Mouse (Mus musculus): ENCODE results near the gene Med20.
A peak's percentile ranks its signal among the peaks of the same experiment; 100 is the strongest.
"Not testable (repeated sequence)": the region's sequence is repeated elsewhere in the genome, so short reads cannot be mapped to it uniquely, and the experiment has no call there.

Gene Med20

DNA sequence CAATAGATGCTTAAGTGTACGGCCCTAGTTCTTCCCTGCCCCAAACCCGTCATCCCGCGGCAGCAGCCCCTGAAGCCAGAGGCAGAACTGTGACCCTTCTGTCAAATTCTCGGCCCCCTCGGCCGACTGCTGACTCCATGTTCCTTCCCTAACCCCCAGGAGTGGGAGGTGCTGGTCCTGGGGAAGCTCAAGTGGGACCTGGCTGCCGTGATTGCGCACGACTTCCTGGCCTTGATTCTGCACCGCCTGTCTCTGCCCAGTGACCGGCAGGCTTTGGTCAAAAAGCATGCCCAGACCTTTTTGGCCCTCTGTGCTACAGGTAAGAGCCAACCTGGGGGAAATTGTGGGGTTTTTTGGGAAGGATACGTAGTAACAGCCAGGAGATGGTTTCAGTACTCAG is 14.1 kb upstream of the Med20 start:
- no peak for DNase-seq

DNA sequence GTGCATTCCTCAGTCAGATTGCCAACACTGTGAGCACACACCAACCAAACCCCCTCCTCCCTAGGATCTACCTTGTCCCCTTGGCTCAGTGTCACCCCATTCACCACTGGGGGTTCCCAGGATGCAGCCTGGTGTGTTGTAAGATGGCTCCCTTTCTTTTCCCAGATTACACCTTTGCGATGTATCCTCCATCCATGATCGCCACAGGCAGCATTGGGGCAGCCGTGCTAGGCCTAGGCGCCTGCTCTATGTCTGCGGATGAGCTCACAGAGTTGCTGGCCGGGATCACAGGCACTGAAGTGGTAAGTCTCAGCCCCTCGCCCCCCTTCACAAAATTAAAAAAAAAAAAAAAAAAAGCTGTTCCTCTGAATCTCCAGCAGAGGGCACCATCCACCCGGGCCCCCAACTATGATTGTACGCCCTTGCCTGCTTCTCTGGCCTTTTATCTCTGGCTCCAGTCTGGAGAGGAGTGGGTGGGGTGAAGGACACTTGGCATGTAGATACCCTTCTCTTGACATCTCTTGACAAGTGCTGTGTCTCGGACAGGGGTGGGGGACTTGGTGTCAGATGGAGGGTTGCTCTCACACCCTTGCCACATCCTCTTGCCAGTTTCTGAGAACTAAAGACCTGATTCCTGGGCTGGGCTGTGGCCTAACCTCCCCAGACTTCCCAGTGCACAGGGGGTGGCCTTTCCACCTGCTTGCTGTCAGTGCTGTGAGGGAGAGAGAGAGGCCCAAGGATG is 13.4 kb upstream of the Med20 start:
- peak; percentile 87 for DNase-seq

DNA sequence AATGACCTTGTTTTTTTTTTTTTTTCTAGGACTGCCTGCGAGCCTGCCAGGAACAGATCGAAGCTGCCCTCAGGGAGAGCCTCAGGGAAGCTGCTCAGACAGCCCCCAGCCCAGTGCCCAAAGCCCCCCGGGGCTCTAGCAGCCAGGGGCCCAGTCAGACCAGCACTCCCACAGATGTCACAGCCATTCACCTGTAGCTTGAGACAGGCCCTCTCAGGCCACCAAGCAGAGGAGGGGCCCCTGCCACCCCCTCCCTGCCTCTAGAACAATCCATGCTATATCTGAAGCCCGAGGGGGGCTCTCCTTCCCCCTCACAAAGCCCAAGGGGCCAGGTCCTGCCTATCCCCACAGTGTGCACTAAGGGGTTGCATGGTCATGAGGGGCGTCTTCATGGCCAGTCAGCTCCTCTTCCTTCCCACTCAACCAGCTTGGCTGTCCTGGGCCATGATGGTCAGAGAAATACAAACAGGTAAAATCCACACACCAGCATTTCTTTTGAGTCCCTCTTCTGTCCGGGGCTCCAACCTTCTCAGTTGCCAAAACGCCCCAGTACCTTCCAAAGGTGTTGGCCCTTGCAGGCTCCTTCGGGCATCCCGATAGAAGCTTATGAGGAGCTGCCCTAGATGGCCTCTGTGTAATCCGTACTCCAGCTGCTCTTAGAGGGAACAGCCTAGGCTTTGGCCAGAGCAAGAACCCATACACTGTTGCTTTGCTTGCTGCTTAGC is 12.6 kb upstream of the Med20 start:
- peak; percentile 14 for DNase-seq

DNA sequence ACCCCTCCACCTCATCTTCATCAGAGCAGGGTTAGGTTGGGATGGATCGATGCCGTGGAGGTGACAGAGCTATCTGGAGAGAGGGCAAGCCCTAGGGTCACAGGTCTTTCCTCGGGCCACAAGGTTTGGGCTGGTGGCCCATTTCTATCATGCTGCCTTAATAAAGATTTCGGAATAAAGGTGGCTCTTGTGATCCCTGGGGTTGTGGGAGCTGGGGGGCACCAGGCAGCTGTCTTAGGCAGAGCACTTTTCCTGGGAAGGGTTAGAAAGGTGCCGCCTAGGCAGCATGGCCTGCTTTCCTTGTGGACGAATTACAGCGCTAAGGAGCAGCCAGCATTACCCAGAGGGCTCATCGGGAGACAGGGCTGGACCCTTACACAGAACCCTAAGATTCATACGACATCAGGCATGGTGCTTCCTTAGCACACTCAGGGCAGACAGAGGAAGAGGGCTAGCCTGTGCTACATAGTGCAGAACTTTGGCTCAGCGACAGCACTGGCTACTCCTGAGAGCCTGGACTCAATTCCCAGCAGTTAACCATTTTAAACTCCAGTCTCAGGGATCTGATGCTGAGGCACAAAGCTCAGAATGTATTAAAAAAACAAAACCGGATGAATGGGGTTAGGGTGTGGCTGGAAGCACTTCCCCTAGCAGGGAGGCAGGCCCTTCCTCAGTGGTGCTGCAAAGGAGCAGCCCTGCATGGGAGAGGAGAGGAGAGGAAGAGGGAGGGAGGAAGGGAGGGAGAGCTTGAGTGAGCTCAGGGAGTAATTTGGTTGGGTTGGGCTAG is 11.7 kb upstream of the Med20 start:
- DNase-seq: no peak

DNA sequence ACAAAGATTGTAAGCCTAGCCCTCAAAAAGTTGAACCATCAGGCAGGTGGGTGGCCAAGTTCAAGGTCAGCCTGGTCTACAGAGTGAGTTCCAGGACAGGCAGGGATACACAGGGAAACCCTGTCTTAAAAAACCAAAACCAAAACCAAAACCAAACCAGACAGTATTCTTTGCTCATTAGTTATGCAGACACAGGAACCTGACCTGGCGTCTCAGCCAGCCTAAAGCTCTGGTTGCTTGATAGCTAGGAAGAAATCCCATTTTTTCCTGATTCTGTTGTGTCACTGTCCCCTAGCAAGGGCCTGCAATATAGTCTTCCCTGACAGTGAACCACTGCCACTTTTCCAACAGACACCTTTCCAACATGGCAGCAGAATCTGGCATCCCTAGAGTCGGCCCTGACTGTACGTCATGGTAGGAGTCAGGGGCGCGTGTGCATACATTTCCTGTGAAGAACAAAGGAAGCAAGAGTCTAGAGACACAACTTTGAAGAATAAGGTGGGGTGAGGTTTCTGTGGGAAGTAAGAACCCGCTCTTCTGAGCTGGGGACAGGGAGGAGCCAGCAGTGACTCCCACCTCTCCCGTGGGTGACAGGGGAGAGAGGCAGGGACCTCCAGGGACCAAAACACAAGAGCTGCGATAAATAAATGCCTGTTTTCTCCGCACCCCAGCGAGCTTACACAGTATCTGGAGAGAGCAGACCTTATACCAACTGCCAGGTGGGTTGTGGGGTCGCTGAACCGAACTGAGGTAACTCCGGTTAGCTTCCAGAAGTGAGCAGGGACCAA is 10.6 kb upstream of the Med20 start:
- DNase-seq: no peak

DNA sequence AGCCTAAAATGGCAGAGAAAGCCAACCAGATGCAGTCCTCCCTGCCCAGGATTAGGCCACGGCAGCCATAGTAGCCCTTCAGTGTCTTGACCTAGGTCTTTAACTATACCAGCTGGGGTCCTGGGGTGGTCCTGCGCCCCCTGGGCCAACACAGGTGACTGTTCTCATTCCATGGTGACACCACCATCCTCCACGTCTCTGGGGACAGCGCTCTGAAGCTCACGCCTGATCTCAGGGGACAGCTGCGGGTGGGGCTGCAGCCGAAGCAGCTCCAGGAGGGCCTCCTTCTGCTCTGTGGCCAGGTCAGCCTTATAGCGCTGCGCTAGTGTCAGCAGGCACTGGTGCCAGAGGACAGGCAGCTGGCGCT is 10.0 kb upstream of the Med20 start:
- DNase-seq: no peak

DNA sequence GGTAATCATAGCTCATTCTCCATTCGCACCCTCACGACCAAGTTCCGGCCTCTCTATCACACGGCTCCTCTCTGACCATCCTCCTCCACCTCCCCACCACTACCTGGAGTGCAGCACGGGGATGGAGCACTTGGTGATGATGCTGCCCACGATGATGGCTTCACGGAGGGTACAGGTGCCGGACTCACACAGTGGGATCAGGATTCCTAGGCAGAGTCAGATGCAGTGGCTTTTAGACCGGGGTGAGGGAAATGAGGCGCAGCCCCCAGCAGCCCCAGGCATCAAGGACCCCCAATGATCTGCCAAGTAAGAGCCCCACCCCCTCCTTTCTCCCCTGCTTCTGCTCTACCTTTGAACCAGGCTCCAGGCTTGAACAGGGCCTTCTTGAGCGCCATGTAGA is 9.1 kb upstream of the Med20 start:
- DNase-seq: no peak

DNA sequence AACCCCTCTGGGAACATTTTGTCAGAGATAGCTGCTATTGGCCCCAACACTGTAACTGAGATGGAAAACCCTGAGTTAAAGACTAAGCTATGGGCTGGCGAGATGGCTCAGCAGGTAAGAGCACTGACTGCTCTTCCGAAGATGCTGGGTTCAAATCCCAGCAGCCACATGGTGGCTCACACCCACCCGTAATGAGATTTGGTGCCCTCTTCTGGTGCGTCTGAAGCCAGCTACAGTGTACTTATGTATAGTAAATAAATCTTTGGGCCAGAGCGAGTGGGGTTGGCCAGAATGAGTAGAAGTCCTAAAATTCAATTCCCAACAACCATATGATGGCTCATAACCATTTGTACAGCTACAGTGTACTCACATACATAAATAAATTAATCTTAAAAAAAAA is 5.2 kb upstream of the Med20 start:
- DNase-seq: no peak

DNA sequence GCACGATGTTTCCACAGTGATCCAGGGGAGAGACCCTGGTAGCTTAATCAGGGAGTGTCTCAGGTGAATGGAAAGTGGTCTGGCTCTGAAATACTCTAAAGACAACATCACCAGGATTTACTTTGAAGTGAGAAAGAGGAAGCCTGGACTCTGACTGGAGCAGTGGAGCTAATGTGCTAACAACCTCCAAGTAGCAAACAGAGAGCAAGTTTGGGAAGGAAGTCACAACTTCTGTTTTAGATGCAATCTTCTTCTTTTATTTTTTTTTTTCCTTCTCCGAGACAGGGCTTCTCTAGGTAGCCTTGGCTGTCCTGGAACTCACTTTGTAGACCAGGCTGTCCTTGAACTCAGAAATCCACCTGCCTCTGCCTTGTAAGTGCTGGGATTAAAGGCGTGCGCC is 2.2 kb upstream of the Med20 start:
- DNase-seq: no peak

DNA sequence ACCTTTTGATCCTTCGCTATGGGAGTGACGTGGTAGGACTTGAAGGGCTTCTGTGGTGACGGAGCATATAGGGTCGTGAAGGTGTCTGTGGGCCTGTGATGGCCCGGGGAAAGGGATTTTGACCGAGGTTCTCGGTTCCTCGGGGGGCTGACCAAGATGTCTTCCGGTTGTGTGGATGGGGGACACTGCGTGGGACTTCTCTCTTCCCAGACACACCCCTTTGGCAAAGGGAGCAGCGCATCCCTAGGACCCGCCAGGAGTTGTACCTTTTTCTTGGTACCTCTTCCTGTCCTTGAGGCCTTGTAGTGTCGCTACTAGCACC is 240 bp downstream of the Med20 start:
- no peak for DNase-seq

DNA sequence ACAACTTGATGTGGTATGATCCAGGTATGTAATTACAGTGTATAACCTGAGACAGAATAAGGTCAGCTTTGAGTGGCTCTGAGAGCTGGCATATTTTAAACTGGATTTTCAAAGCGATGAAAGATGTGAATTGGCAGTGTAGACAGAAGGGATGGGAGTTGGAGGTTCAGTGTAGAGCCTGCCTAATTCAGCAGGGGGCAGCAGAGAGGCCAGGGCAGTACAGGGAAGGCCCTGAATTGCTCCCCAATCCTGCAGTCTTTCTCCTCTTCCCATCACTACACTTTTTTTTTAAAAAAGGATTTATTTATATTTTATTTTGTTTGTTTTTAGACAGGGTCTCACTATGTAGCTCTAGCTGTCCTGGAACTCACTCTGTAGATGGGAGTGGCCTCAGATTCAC is 2.6 kb downstream of the Med20 start:
- peak; percentile 21 for DNase-seq

DNA sequence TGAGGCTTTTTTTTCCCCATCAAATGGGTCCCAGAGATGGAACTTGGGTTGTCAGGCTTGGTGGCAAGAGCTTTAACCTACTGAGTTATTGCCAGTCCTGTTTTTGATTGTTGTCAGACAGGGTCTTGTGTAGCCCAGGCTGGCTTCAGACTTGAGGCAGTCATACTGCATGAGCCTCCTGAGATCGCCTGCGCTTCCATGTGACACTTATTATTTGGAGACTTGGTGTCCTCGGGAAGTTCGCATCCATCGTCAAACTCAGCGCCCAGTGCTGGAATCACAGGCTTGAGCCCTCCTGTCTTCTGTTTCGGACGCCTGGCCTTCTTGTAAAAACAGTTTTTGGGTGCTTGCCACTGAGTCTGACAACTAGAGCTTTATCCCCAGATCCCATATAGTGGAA is 4.7 kb downstream of the Med20 start:
- DNase-seq: no peak

DNA sequence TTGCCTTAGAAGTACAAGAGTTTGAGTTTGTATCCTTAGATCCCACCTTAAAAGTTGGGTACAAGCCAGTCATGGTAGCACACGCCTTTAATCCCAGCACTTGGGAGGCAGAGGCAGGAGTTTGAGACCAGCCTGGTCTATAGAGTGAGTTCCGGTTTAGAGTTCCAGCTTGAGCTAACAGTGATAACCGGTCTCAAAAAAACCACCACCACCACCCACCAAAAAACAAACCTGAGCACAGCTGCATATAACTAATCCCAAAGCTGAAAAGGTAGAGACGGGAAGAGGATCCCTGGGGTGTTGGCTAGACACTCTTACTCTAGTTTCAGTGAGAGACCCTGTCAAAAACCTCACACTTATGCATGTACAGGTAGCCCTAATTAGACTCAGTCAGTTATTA is 5.3 kb downstream of the Med20 start:
- no peak for DNase-seq

DNA sequence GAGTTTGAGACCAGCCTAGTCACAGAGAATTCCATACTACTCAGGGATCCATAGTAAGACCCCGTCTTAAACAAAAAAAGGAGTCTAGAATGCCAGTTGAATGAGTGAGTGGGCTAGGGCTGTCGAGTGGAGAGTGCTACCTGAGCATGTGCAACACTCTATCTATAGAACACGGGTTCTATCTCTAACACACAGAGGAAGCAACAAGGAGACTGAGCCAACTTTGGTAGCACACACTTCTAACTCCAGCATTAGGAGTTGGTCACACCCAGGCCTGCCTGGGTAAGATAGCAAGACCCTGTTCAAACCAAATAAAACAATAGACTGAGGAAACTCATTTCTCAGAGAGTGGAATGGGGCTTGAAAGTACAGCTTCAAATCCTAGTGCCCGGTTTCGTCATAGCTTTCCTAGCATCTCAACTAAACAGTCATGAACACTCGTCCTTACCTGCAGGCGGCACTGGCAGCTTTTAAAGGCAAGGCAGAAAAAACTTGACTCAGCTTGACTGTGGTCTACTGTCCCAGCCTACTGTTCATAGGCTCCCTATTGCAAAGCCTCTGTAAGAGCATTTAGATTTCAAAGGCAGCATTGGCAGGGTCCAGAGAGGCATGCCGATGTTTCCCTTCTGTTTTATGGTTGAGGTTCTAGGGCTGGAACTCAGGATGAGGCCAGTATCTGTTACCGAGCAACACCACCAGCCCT is 6.4 kb downstream of the Med20 start:
- DNase-seq: no peak

DNA sequence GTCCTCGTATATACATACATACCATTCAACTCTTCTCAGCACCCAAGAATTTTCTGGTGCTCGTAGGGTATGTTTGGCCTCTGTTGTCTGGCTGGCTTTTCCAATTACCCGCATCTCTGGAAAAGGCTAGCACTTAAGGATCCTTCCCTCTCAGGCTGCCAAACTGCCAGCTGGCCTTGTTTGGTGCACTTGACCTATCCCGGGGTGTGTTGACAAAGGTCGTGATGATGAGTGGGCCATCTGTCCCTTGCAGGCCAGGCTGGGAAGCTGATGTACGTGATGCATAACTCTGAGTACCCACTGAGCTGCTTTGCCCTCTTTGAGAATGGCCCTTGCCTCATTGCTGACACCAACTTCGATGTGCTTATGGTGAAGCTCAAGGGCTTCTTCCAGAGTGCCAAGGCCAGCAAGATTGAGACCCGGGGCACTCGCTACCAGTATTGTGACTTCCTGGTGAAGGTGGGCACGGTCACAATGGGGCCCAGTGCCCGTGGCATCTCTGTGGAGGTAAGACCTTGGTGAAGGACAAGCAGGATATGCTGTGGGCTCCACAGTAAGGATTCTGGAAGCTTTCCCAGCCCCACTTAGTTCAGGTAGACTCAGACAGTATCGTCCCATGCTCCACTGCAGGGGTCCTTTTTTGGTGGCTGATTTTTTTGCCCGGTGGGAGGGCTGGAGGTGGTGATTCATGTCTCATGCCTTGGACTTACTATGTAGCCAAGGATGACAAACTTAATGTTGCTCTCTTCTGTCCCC is 7.4 kb downstream of the Med20 start:
- DNase-seq: peak; percentile 10

DNA sequence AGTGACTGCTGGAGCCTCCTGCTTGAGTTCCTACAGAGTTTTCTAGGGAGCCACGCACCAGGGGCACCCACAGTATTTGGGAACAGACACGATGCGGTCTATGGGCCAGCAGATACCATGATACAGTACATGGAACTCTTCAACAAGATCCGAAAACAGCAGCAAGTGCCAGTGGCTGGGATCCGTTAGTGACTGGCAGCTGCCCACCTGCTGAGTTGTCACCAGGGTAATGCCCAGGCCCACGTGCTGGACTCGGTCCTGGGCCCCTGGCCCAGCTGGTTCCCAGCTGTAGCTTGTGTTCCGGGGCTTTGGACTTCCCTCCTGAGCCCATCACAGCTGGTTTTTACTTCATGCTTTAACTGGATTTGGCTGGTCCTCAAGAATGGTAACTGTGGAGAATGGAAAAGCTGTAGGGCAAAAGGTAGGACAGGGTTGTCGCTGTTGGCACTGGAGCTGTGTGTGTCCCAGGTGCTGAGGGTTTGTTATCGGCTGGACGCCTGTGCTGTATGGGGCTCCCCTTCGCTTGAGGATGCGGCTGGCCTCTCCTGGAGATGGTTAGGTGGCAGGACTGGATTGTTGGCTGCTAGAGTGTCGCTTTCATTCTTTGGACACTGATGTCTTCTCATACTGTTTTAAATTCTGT is 11.7 kb downstream of the Med20 start:
- DNase-seq: no peak

DNA sequence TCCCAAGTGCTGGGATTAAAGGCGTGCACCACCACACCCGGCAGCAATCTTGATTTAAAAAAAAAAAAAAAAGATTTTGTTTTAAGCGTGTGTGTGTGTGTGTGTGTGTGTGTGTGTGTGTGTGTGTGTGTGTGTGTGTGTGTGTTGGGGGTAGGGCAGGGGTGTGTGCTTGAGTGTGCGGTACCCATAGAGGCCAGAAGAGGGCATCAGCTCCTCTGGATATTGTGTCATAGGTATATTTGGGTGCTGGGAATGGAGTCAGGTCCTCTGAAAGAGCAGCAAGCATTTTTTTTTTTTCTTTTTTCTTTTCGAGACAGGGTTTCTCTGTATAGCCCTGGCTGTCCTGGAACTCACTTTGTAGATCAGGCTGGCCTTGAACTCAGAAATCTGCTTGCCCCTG is 13.2 kb downstream of the Med20 start:
- not testable (repeated sequence) for DNase-seq

DNA sequence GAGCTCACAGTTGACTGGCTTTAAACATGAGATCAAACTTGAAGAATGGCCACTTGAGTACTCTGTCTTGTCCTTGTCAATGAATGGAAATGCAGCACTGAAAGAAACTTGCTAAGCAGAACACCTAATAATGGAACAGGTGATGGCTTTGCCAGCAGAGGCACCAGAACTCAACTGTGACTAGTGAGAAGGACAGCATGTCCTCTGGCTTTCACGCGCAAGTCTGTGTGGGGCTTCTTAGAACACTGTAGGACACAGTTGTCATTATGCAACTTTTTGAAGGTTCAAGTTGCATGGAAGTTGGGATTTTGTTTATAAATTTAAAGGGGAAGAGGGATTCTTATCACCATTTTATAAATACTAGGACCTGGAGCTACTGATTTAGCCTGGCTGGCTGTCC is 13.7 kb downstream of the Med20 start:
- DNase-seq: no peak

DNA sequence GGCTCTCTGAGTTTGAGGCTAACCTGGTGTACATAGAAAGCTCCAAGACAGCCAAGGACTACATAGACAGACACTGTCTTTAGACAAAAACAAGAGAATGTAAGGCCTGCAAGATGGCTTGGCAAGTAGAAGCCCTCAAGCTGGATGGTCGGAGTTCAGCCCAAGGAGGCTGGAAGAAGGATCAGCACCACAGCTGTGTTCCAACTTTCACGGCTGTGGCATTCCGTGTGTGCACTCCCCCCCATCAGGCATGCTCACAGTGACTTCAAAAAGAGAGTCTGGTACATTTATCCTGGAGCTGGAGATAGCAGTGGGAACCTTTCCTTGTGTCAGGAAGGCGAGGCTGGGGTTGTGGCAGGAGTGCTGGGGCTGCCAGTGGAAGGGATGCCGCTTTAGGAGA is 14.6 kb downstream of the Med20 start:
- no peak for DNase-seq

DNA sequence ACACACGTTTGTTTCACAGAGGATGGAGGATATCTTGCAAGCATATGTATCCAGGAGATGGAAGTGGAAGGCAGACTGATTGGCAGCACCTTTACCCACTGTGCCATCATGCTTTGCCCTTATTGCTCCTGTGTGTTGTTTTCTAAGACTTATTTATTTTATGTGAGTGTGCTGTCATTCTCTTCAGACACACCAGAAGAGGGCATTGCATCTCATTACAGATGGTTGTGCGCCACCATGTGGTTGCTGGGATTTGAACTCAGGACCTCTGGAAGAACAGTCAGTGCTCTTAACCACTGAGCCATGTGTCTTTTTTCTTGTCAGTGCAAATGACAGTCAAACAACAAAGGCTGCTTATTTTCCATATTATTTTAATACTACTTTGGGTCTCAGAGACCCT is 16.4 kb downstream of the Med20 start:
- no peak for DNase-seq
